Mouse (Mus musculus) frontal cortex, postnatal 36 days (tissue): ENCODE results near the gene Klf3.
"Not testable (repeated sequence)": the region's sequence is repeated elsewhere in the genome, so short reads cannot be mapped to it uniquely, and the experiment has no call there.

ENCODE experiments used
- DNase-seq, 2 experiments: peaks; one replicate each; pipeline ENCODE4 v3.0.0; 2022; ENCODE audit warnings: low spot score in 2 of 2

Gene Klf3

DNA sequence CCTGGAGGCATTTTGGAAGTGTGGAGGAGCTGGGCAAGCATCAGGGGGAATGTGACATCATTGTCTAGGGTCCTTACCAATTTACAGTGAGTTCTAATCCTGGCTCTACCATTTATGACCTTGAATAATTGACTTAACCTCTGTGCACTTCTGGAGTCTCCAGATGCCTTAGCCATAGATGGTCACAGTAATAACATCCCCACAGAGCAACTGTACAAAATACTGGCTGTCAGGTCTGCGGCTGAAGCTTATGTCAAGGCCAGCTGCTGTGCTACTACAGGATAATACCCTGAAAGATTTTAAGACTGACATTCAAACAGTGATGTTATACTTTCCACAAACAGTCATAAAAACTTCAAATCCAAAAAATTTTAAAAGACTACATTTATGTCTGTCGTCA lies 75.3 kb downstream of the Klf3 start:
- DNase-seq = no peak

- no peak for DNase-seq
Observed at GRCm38 (mm10) chr5:64879241-64879640, 76.1 kb downstream of the Klf3 start.

DNA sequence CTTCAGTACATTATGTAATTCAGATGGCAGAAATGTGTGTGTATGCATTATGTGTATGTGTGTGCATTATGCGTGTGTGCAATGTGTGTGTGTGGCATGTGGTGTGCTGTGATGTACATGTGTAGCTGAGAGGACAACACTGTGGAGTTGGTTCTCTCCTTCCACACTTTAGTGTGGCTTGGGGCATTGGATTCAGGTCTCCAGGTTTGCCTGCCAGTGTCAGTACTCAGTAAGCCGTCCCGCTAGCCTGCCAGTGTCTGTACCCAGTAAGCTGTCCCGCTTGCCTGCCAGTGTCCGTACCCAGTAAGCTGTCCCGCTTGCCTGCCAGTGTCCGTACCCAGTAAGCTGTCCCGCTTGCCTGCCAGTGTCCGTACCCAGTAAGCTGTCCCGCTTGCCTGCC lies 78.4 kb downstream of the Klf3 start:
- DNase-seq = not testable (repeated sequence)

GRCm38 (mm10) chr5:64881976-64882375 lies 78.8 kb downstream of the Klf3 start:
- not testable (repeated sequence) for DNase-seq
